Mouse (Mus musculus): ENCODE results near the gene Chsy1. TPM values are rescaled to one million over a fixed set of nuclear protein-coding genes. Genes with fewer than 3 reads are reported as not detected.

The Chsy1 gene
- 13.3 and 13.8 TPM in 2 replicates for polyA plus RNA-seq (2015; fragmentation: Nextera tagmentation; extraction: Ambion mirVana)

GRCm38 (mm10) chr7:66108961-66109854 is at the start of gene Chsy1:
Chsy1 (plus strand) TSS chr7:66109515.
- Histone ChIP-seq H3K27me3 (no peaks in the 10 kb centered on the region), H3K27ac (replicated peaks) (peak within 1 kb of the TSS; percentile 97), H3K4me1 (peaks cover 36% of the 10 kb centered on the region), H3K9ac (replicated peaks) (peak within 1 kb of the TSS; percentile 91), H3K36me3 (no peaks in the 10 kb centered on the region), H3K4me2 (replicated peaks) (peak within 1 kb of the TSS; percentile 99), H3K9me3 (no peaks in the 10 kb centered on the region), H3K4me3 (peak within 1 kb of the TSS; percentile 94)
- ATAC-seq (replicated peaks), result peak; percentile 92
- under 1% methylated on average over 74 of the region's 123 CpGs for WGBS

GRCm38 (mm10) chr7:66060066-66060956 is 49.0 kb upstream of the Chsy1 start:
- Histone ChIP-seq H3K4me3 (peak overlapping the region; percentile 99), H3K27me3 (no peaks in the 10 kb centered on the region), H3K4me2 (replicated peaks) (peak overlapping the region; percentile 77), H3K27ac (replicated peaks) (peak overlapping the region; percentile 82), H3K9ac (replicated peaks) (peak overlapping the region; percentile 94), H3K9me3 (no peaks in the 10 kb centered on the region), H3K36me3 (peaks cover 20% of the 10 kb centered on the region), H3K4me1 (peaks cover 20% of the 10 kb centered on the region)
- under 1% methylated on average over 64 of the region's 64 CpGs for WGBS
- peak; percentile 97 for ATAC-seq (replicated peaks)

- Histone ChIP-seq H3K4me2 (replicated peaks) (peak overlapping the region; percentile 77), H3K4me1 (peaks cover 20% of the 10 kb centered on the region), H3K36me3 (peaks cover 25% of the 10 kb centered on the region), H3K9me3 (no peaks in the 10 kb centered on the region), H3K4me3 (peak overlapping the region; percentile 99), H3K9ac (replicated peaks) (peak overlapping the region; percentile 94), H3K27ac (replicated peaks) (no peak overlapping the region), H3K27me3 (no peaks in the 10 kb centered on the region)
- WGBS, result under 1% methylated on average over 14 of the region's 14 CpGs
- no peak for ATAC-seq (replicated peaks)
Observed at GRCm38 (mm10) chr7:66061057-66061456, 48.3 kb upstream of the Chsy1 start.

- no peak overlapping the region for H3K4me2 ChIP-seq (replicated peaks)
- no peak overlapping the region for H3K4me3 ChIP-seq
- H3K9ac ChIP-seq (replicated peaks), result no peak overlapping the region
- H3K36me3 ChIP-seq, result peaks cover 48% of the 10 kb centered on the region
- peak overlapping the region; percentile 53 for H3K27ac ChIP-seq (replicated peaks)
- peaks cover 30% of the 10 kb centered on the region for H3K4me1 ChIP-seq
- no peaks in the 10 kb centered on the region for H3K27me3 ChIP-seq
- WGBS, result 55% methylated on average over 2 of the region's 2 CpGs
- H3K9me3 ChIP-seq, result no peaks in the 10 kb centered on the region
- ATAC-seq (replicated peaks), result no peak
Observed at GRCm38 (mm10) chr7:66076411-66076810, 32.9 kb upstream of the Chsy1 start.

GRCm38 (mm10) chr7:66079364-66080230 is 29.7 kb upstream of the Chsy1 start, which contains the start of gene Selenos:
Selenos (plus strand) TSS chr7:66079649.
- no peaks in the 10 kb centered on the region for H3K27me3 ChIP-seq
- peak within 1 kb of the TSS; percentile 87 for H3K27ac ChIP-seq (replicated peaks)
- peak within 1 kb of the TSS; percentile 77 for H3K9ac ChIP-seq (replicated peaks)
- peaks cover 30% of the 10 kb centered on the region for H3K4me1 ChIP-seq
- WGBS, result under 1% methylated on average over 65 of the region's 65 CpGs
- peak; percentile 100 for ATAC-seq (replicated peaks)
- peaks cover 43% of the 10 kb centered on the region for H3K36me3 ChIP-seq
- H3K9me3 ChIP-seq, result no peaks in the 10 kb centered on the region
- peak within 1 kb of the TSS; percentile 68 for H3K4me3 ChIP-seq
- H3K4me2 ChIP-seq (replicated peaks), result peak within 1 kb of the TSS; percentile 80

GRCm38 (mm10) chr7:66080231-66080613 is 29.1 kb upstream of the Chsy1 start:
- no peak for ATAC-seq (replicated peaks)
- peak overlapping the region; percentile 75; the same call in 1 of the 2 replicates for H3K27ac ChIP-seq (replicated peaks)

GRCm38 (mm10) chr7:66083757-66084156 is 25.6 kb upstream of the Chsy1 start:
- no peak overlapping the region for H3K27ac ChIP-seq (replicated peaks)
- H3K4me2 ChIP-seq (replicated peaks), result no peak overlapping the region
- H3K36me3 ChIP-seq, result peaks cover 63% of the 10 kb centered on the region
- no peaks in the 10 kb centered on the region for H3K27me3 ChIP-seq
- 93% methylated on average over 6 of the region's 6 CpGs for WGBS
- no peak overlapping the region for H3K4me3 ChIP-seq
- ATAC-seq (replicated peaks), result no peak
- no peaks in the 10 kb centered on the region for H3K9me3 ChIP-seq
- peaks cover 15% of the 10 kb centered on the region for H3K4me1 ChIP-seq
- H3K9ac ChIP-seq (replicated peaks), result no peak overlapping the region

More at GRCm38 (mm10) chr7:66080231-66080613, 29.1 kb upstream of the Chsy1 start:
- Histone ChIP-seq H3K9me3 (no peaks in the 10 kb centered on the region), H3K27me3 (no peaks in the 10 kb centered on the region), H3K36me3 (peaks cover 41% of the 10 kb centered on the region), H3K9ac (replicated peaks) (peak overlapping the region; percentile 77), H3K4me2 (replicated peaks) (peak overlapping the region; percentile 80), H3K4me1 (peaks cover 30% of the 10 kb centered on the region), H3K4me3 (peak overlapping the region; percentile 68)
- WGBS, result 40% methylated on average over 5 of the region's 5 CpGs

GRCm38 (mm10) chr7:66084546-66084945 is 24.8 kb upstream of the Chsy1 start:
- Histone ChIP-seq H3K9me3 (no peaks in the 10 kb centered on the region), H3K36me3 (peaks cover 70% of the 10 kb centered on the region), H3K27ac (replicated peaks) (no peak overlapping the region), H3K9ac (replicated peaks) (no peak overlapping the region), H3K27me3 (no peaks in the 10 kb centered on the region), H3K4me3 (no peak overlapping the region), H3K4me2 (replicated peaks) (no peak overlapping the region), H3K4me1 (peaks cover 12% of the 10 kb centered on the region)
- ATAC-seq (replicated peaks), result no peak
- WGBS, result 85% methylated on average over 7 of the region's 7 CpGs

GRCm38 (mm10) chr7:66087652-66088051 is 21.7 kb upstream of the Chsy1 start:
- Histone ChIP-seq H3K27me3 (no peaks in the 10 kb centered on the region), H3K4me2 (replicated peaks) (no peak overlapping the region), H3K27ac (replicated peaks) (no peak overlapping the region), H3K4me1 (no peaks in the 10 kb centered on the region), H3K9ac (replicated peaks) (no peak overlapping the region), H3K36me3 (peaks cover 83% of the 10 kb centered on the region), H3K4me3 (no peak overlapping the region), H3K9me3 (no peaks in the 10 kb centered on the region)
- 86% methylated on average over 4 of the region's 4 CpGs for WGBS
- ATAC-seq (replicated peaks), result no peak

- Histone ChIP-seq H3K36me3 (peaks cover 80% of the 10 kb centered on the region), H3K4me1 (no peaks in the 10 kb centered on the region), H3K4me2 (replicated peaks) (no peak overlapping the region), H3K27me3 (no peaks in the 10 kb centered on the region), H3K9me3 (no peaks in the 10 kb centered on the region), H3K27ac (replicated peaks) (no peak overlapping the region), H3K9ac (replicated peaks) (no peak overlapping the region), H3K4me3 (no peak overlapping the region)
- 86% methylated on average over 2 of the region's 2 CpGs for WGBS
- no peak for ATAC-seq (replicated peaks)
Observed at GRCm38 (mm10) chr7:66088077-66088476, 21.2 kb upstream of the Chsy1 start.

- H3K27ac ChIP-seq (replicated peaks), result no peak overlapping the region
- no peaks in the 10 kb centered on the region for H3K9me3 ChIP-seq
- peaks cover 55% of the 10 kb centered on the region for H3K36me3 ChIP-seq
- no peaks in the 10 kb centered on the region for H3K27me3 ChIP-seq
- H3K4me3 ChIP-seq, result no peak overlapping the region
- no peaks in the 10 kb centered on the region for H3K4me1 ChIP-seq
- H3K9ac ChIP-seq (replicated peaks), result no peak overlapping the region
- H3K4me2 ChIP-seq (replicated peaks), result no peak overlapping the region
- WGBS, result 79% methylated on average over 11 of the region's 11 CpGs
- ATAC-seq (replicated peaks), result no peak
Observed at GRCm38 (mm10) chr7:66090676-66091190, 18.6 kb upstream of the Chsy1 start.

All from forebrain, embryonic 15.5 days (tissue).